Mouse (Mus musculus) left cerebral cortex, postnatal 14 days (tissue): ENCODE data around the gene Ube2l3. TPM values are rescaled to one million over a fixed set of nuclear protein-coding genes. Genes with fewer than 3 reads are reported as not detected.

ENCODE experiments used
- DNase-seq, 2 experiments: peaks; one replicate each; pipeline ENCODE4 v3.0.0; 2021 to 2022; ENCODE audit warnings: low spot score in 2 of 2, mixed read lengths in 1 of 2
- intact Hi-C: fragments of 180-260 bp; cut with DNase I; formaldehyde crosslinking; loops from one replicate; pipeline ENCODE4 v1.15.1; 2025
- microRNA-seq, 2 experiments: library from miRNA; unstranded; fragments of <30 nt; microRNA quantifications; one replicate each; pipeline ENCODE4 v1.2.0; 2022
- total RNA-seq, 2 experiments: library from RNA; stranded (reverse); gene quantifications; 2 replicates each; pipeline ENCODE4 v1.2.3; 2021

Gene Ube2l3
- total RNA-seq, 2 experiments from 2014 or later: 143 to 144 TPM

- intact Hi-C loops: no loop called here
- DNase-seq: no peak
Observed at GRCm38 (mm10) chr16:17117309-17117799, 85.1 kb downstream of the Ube2l3 start.

GRCm38 (mm10) chr16:17110771-17111743 lies 91.4 kb downstream of the Ube2l3 start, which contains the start of gene Ppil2:
Gene Ppil2, minus strand, starts transcription at chr16:17111257.
- intact Hi-C loops: no loop called here
- DNase-seq: peak; percentile 62 to 75

GRCm38 (mm10) chr16:17104600-17104999 lies 97.8 kb downstream of the Ube2l3 start:
- DNase-seq: no peak
- intact Hi-C loops: no loop called here

- no peak for DNase-seq
- intact Hi-C loops: no loop called here
Observed at GRCm38 (mm10) chr16:17102630-17103220, 99.7 kb downstream of the Ube2l3 start.

Small RNA genes within 50 kb of the gene (microRNA-seq; reads per million reads assigned to microRNA genes)
- gene Mir130b (285 to 326 reads per million in 2 experiments), gene Mir301b (5.0 to 9.8 reads per million in 2 experiments)

Other genes starting within 250 kb of the Ube2l3 start
- gene Mapk1, start 219.3 kb downstream of the Ube2l3 start, total RNA-seq: 100 to 1,000 TPM; 524 to 615 TPM
- 10 to 100 TPM; 61.7 to 62.2 TPM for gene Ypel1, start 133.0 kb downstream of the Ube2l3 start, total RNA-seq
- 10 to 100 TPM; 84.7 to 85.2 TPM for gene Ppil2, start 91.4 kb downstream of the Ube2l3 start, total RNA-seq
- 1 to 10 TPM; 2.3 to 3.0 TPM for gene 2610318N02Rik, start 77.5 kb downstream of the Ube2l3 start, total RNA-seq
- 10 to 100 TPM; 16.8 to 23.1 TPM for gene Sdf2l1, start 70.3 kb downstream of the Ube2l3 start, total RNA-seq
- gene Ydjc, start 58.0 kb downstream of the Ube2l3 start, total RNA-seq: 10 to 100 TPM; 37.4 to 38.2 TPM
- 1 to 10 TPM; 4.6 to 5.4 TPM for gene Ccdc116, start 55.4 kb downstream of the Ube2l3 start, total RNA-seq
- gene Rimbp3, start 6.0 kb upstream of the Ube2l3 start, total RNA-seq: 1 to 10 TPM; 1.5 to 1.8 TPM
- 1 to 10 TPM; 4.8 to 5.0 TPM for gene Hic2, start 30.9 kb upstream of the Ube2l3 start, total RNA-seq
- gene Tmem191c, start 73.4 kb upstream of the Ube2l3 start, total RNA-seq: 100 to 1,000 TPM; 118 to 134 TPM
- 1 to 10 TPM; 1.8 TPM for gene Serpind1, start 128.7 kb upstream of the Ube2l3 start, total RNA-seq
- 10 to 100 TPM; 26.7 to 29.3 TPM for gene Snap29, start 203.3 kb upstream of the Ube2l3 start, total RNA-seq
- gene Pi4ka, start 203.7 kb upstream of the Ube2l3 start, total RNA-seq: 100 to 1,000 TPM; 258 to 275 TPM
- gene Crkl, start 249.3 kb upstream of the Ube2l3 start, total RNA-seq: 10 to 100 TPM; 27.0 to 34.0 TPM